Mouse (Mus musculus) lung, embryonic 16.5 days (tissue): ENCODE data around the gene Bcas3. TPM values are rescaled to one million over a fixed set of nuclear protein-coding genes. Genes with fewer than 3 reads are reported as not detected.

Experiments
- ATAC-seq: fragments of 200-750 bp; cut with Nextera tagmentation; 2 replicates; pipeline ENCODE4 v1.8.0; 2017; ENCODE audit warnings: low read depth, mild to moderate bottlenecking, moderate library complexity
- H3K27ac ChIP-seq: fragments of 300-500 bp; sonication (generic); 2 replicates; pipeline ENCODE4 v1.5.1; 2014; ENCODE audit warnings: mild to moderate bottlenecking, control low read depth, low read length
- H3K27me3 ChIP-seq: fragments of 300-500 bp; sonication (generic); 2 replicates; pipeline ENCODE4 v1.6.1; 2014; ENCODE audit warnings: low read depth, low read length, mixed read lengths; ENCODE audit not compliant: control insufficient read depth, insufficient read depth
- H3K36me3 ChIP-seq: fragments of 300-500 bp; sonication (generic); 2 replicates; pipeline ENCODE4 v1.6.1; 2014; ENCODE audit warnings: low read length; ENCODE audit not compliant: control insufficient read depth, insufficient read depth
- H3K4me1 ChIP-seq: fragments of 300-500 bp; sonication (generic); replicated peaks from 2 replicates; pipeline ENCODE4 v1.6.1; 2014; ENCODE audit warnings: low read length, mixed read lengths; ENCODE audit not compliant: control insufficient read depth, insufficient read depth
- H3K4me2 ChIP-seq: fragments of 300-500 bp; sonication (generic); 2 replicates; pipeline ENCODE4 v1.6.1; 2014; ENCODE audit warnings: low read depth, low read length, control low read depth
- H3K4me3 ChIP-seq: fragments of 300-500 bp; sonication (generic); 2 replicates; pipeline ENCODE4 v1.5.1; 2014; ENCODE audit warnings: mild to moderate bottlenecking, low read length, control low read depth
- H3K9ac ChIP-seq: fragments of 300-500 bp; sonication (generic); 2 replicates; pipeline ENCODE4 v1.6.1; 2014; ENCODE audit warnings: low read length, control low read depth
- H3K9me3 ChIP-seq: fragments of 300-500 bp; sonication (generic); 2 replicates; pipeline ENCODE4 v1.6.1; 2016; ENCODE audit warnings: low read length; ENCODE audit not compliant: control insufficient read depth
- WGBS: fragments of 180-500 bp; shearing (Covaris S2); extraction: QIAGEN DNeasy Blood & Tissue Kit; methylation state at CpG from one replicate; pipeline ENCODE4 v1.1.7; 2014; 5-methylcytosine and 5-hydroxymethylcytosine counted together
- polyA plus RNA-seq: library from polyadenylated mRNA; unstranded; fragments of >200 nt; fragmentation: Nextera tagmentation; extraction: Ambion mirVana; gene quantifications from 2 replicates; pipeline ENCODE4 v1.2.1, GENCODE M21; 2015

Gene Bcas3
- polyA plus RNA-seq, 1 experiment from 2014 or later, result 38.4 TPM

DNA sequence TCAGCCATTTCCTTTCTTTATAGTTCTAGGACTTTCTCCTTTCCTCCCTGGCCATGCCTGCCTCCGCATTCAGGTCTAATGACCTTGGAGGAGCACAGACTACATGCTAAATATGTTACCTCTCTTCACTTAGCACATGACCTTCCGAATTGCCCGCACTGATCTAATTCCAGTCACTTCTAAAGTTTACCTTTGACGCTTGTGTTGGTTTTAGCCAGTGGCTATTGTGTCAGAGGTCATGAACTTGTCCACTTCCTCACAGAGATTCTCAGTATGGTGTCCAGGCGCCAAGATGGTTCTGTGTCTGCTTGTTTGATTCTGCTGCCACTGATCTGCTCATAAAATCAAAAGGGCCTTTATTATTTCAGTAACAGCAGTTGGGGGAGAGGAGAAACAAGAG is 338.3 kb downstream of the Bcas3 start:
- ATAC-seq, result no peak
- no peak overlapping the region for H3K4me3 ChIP-seq
- H3K9me3 ChIP-seq, result no peaks in the 10 kb centered on the region
- H3K27ac ChIP-seq, result no peak overlapping the region
- WGBS, result 49% methylated on average over 5 of the region's 5 CpGs
- no peak overlapping the region for H3K9ac ChIP-seq
- no peaks in the 10 kb centered on the region for H3K27me3 ChIP-seq
- peaks cover 26% of the 10 kb centered on the region for H3K4me1 ChIP-seq
- H3K4me2 ChIP-seq, result no peak overlapping the region
- H3K36me3 ChIP-seq, result no peaks in the 10 kb centered on the region

DNA sequence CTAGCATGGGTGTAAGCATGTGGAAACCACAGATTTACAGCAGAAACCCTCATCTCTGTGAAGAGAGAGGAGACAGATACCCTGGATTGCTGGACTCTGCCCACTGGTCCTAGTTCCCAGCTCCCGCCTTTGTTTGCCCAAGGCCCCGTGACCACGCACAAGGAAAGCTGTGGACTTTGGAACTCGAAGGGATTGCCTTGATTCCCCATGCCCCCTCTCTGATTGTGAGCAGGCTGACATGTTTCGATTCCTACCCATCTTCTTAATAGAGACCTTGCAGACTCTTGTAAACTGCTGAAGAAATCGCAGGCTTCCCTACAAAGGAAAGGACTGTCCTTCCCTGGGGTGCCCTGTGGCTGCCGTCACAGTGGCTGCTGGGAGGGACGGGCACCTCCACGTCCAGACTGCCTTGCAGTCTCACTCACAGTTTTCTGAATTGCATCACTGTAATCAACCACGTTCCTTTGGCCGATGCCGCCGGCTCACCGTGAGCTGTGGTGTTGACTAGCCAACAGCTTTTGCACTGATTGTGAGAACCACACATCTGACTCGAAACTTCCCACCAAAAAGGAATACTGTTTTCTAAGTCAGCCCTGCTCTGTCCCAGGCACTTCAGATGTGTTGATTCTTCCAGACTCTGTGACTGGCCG is 342.8 kb downstream of the Bcas3 start:
- Histone ChIP-seq H3K36me3 (no peaks in the 10 kb centered on the region), H3K27ac (peak overlapping the region; percentile 84), H3K9me3 (no peaks in the 10 kb centered on the region), H3K9ac (peak overlapping the region; percentile 16; the same call in 1 of the 2 replicates), H3K4me3 (no peak overlapping the region), H3K27me3 (no peaks in the 10 kb centered on the region), H3K4me1 (peaks cover 43% of the 10 kb centered on the region), H3K4me2 (peak overlapping the region; percentile 18; the same call in 1 of the 2 replicates)
- ATAC-seq, result 0 out of 2 replicates have a peak, but pooled peaks have one; percentile 8
- WGBS, result 34% methylated on average over 16 of the region's 16 CpGs

DNA sequence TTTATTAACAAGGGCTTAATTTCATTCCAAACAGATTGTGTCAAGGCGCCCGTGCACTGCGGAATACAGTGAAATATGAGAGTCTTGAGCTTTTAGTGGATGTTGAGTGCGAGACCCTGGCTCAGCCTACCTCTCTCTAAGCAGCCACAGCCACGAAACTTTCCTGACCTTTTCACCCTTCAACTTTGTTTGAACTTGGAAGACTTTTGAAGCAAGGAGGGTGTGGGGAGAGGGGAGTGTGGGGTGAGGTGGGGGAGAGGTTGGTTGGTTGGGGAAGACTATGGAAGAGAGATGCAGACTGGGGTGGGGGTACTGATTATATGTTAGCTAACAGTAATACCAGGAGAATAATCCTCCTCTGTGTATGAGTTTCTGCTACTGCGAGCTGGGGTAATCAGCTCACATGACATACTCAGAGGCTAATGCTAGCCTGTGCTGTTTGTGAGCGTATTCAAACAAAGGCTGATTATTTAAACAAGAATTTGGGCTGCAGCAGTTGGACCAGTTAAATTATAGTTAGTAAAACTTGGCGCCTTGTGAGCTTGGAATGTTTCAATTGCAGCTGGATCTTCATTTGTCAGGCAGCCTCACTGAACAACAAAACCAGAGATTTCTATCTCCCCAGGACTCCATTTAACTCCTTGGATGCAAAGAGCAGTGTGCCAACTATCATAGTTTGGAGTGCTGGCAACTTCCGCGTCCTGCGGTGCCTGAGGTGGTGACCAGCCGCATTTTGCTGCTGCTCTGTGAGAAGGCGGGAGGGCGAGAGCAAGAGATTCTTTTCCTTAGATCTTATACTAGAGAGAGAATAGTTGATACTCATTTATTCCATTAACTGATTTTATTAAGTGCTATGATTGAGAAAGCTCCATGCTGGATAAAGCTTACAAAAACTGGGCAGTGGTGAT is 343.8 kb downstream of the Bcas3 start:
- H3K4me2 ChIP-seq, result no peak overlapping the region
- peak overlapping the region; percentile 84 for H3K27ac ChIP-seq
- H3K36me3 ChIP-seq, result no peaks in the 10 kb centered on the region
- H3K27me3 ChIP-seq, result no peaks in the 10 kb centered on the region
- H3K4me1 ChIP-seq, result peaks cover 41% of the 10 kb centered on the region
- 26% methylated on average over 14 of the region's 14 CpGs for WGBS
- ATAC-seq, result peak; percentile 68
- no peak overlapping the region for H3K4me3 ChIP-seq
- no peaks in the 10 kb centered on the region for H3K9me3 ChIP-seq
- H3K9ac ChIP-seq, result peak overlapping the region; percentile 25; the same call in 1 of the 2 replicates

DNA sequence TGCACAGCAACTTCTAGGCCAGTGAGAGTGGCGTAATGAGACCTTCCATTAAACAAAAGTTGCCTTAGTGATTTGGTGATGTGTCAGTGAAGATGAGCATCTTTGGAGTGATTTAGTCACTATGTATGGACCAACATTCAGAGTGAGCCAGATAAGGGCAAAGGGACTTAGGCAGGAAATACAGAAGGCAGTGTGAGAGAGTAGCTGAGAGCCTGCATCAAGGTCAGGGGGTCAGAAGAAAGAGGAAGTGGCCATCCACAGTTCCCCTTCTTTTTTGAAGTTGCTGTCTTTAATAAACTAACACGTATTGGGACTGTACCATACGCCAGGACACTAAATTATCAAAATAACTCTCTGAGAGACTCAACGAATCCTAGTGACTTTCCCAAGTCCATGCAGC is 344.5 kb downstream of the Bcas3 start:
- peak; percentile 44 for ATAC-seq
- Histone ChIP-seq H3K4me1 (peaks cover 41% of the 10 kb centered on the region), H3K27ac (peak overlapping the region; percentile 84), H3K4me2 (no peak overlapping the region), H3K4me3 (no peak overlapping the region), H3K27me3 (no peaks in the 10 kb centered on the region), H3K9ac (no peak overlapping the region), H3K9me3 (no peaks in the 10 kb centered on the region), H3K36me3 (no peaks in the 10 kb centered on the region)
- 61% methylated on average over 4 of the region's 4 CpGs for WGBS

DNA sequence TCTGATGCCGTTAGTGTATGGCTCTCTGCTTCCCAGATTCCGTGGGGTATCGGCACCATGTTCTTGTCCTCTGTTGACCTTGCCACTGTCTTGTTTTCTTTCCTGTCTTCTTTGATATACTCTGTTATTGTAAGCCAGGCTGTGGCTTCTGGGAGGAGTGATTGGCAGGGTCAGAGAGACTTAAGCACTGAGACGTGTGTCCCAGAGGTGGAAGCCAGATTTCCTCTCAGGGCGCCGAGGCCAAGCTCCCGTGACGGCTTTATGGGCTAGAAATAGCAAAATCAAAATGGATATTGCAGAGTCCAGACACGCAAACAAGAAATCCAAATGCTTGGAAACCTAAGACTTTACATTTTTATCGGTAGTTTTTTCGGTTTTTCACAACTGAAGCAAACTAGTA is 345.3 kb downstream of the Bcas3 start:
- peaks cover 34% of the 10 kb centered on the region for H3K4me1 ChIP-seq
- whole genome bisulfite sequencing, result 70% methylated on average over 11 of the region's 11 CpGs
- no peaks in the 10 kb centered on the region for H3K9me3 ChIP-seq
- no peaks in the 10 kb centered on the region for H3K36me3 ChIP-seq
- no peak overlapping the region for H3K4me3 ChIP-seq
- H3K9ac ChIP-seq, result no peak overlapping the region
- no peak for ATAC-seq
- peak overlapping the region; percentile 68 for H3K27ac ChIP-seq
- H3K4me2 ChIP-seq, result no peak overlapping the region
- H3K27me3 ChIP-seq, result no peaks in the 10 kb centered on the region

DNA sequence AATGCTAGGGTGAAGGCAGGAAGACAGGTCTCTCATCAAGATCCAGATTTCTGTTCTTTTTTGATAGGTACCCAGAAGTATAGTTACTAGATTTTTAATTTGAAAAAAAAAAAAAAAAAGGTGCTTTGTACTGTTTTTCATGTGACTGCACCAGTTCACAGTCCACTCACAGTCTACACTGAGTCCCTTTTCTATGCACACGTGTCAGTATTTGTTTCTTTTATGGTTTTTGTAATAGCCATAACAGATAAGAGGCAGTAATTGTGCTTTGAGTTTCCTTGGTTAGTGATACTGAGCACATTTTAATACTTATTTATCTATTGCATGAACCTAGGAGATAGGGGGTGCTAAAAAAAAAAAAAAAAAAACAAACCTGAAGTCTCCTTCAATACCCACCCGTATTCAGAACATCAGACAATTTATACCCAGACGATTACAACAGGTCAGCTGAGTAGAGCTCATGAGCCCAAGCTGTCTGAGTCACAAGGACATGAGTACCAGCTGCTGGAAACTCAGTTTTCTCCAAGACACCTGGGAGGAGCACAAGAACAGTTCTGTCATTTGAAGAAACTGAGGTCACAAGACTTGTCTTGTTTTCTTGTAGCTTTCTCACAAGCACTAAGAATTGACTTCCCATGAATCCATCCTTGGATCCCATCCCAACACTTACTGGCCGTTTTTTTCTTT is 351.2 kb downstream of the Bcas3 start:
- Histone ChIP-seq H3K9ac (no peak overlapping the region), H3K27ac (no peak overlapping the region), H3K4me3 (no peak overlapping the region), H3K4me2 (no peak overlapping the region), H3K27me3 (no peaks in the 10 kb centered on the region), H3K4me1 (peaks cover under 1% of the 10 kb centered on the region), H3K36me3 (peaks cover 4% of the 10 kb centered on the region), H3K9me3 (no peaks in the 10 kb centered on the region)
- 63% methylated on average over 4 of the region's 4 CpGs for WGBS
- ATAC-seq, result no peak

DNA sequence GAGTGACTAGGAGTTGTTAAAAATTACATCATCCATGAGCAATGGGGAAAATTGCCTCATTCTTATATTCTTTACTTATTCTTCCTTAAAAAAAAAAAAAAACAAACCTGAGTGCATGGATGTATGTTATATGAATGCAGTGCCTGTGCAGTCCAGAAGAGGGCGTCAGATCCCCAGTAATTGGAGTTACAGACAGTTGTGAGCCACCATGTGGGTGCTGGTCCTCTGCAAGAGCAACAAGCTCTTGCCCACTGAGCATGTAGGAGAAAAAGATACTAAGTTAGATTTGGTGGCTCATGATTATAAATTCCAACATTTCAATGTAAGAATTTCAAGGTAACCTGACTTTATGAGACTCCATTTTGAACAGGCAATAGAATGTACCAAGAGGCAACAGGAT is 353.7 kb downstream of the Bcas3 start:
- Histone ChIP-seq H3K4me2 (no peak overlapping the region), H3K4me3 (no peak overlapping the region), H3K27ac (no peak overlapping the region), H3K36me3 (peaks cover 4% of the 10 kb centered on the region), H3K9me3 (no peaks in the 10 kb centered on the region), H3K9ac (no peak overlapping the region), H3K27me3 (no peaks in the 10 kb centered on the region), H3K4me1 (peaks cover 8% of the 10 kb centered on the region)
- 41% methylated on average over 1 of the region's 1 CpGs for WGBS
- no peak for ATAC-seq

DNA sequence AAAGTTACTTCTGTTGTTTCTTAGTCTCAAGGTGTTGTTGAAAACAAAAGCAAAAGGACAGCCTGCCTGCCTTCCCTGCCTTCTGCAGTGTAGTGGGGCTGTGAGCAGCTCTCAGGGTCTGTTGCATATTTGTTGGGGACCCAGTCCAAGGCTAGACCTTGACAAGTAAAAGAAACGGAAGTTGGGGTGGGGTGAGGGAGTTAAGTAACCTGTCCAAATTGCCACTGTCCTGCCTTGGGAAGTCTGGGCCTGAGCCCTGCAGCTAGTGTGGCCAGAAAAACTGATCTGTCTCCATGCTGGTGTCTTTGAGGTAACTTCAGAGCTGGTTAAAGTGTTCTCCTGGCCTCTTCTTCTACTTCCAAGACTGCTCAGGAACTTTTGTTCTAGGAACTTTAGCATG is 354.5 kb downstream of the Bcas3 start:
- Histone ChIP-seq H3K9me3 (no peaks in the 10 kb centered on the region), H3K4me2 (no peak overlapping the region), H3K4me1 (peaks cover 8% of the 10 kb centered on the region), H3K27ac (no peak overlapping the region), H3K9ac (no peak overlapping the region), H3K4me3 (no peak overlapping the region), H3K27me3 (no peaks in the 10 kb centered on the region), H3K36me3 (peaks cover 4% of the 10 kb centered on the region)
- 80% methylated on average over 1 of the region's 1 CpGs for WGBS
- no peak for ATAC-seq

DNA sequence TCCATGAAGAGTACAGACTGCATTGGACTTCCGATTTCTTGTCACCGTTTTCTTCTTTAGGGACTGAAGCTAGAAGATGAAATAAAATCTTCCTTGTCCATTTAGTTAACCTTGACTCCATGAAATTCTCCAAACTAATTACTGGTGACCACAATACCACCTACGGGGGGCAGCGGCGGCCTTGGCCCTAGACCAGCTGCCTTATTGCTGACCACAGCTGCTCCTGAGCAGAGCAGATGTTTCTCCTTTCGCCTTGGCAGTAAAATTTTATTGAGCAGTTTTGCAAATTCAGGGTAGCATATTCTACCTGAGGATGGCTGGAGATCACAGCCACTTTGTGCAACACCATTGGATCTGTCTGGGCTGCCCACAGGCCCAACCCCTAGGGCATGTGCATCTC is 356.2 kb downstream of the Bcas3 start:
- Histone ChIP-seq H3K4me3 (no peak overlapping the region), H3K4me2 (no peak overlapping the region), H3K9ac (no peak overlapping the region), H3K36me3 (peaks cover 4% of the 10 kb centered on the region), H3K9me3 (no peaks in the 10 kb centered on the region), H3K27ac (peak overlapping the region; percentile 39), H3K27me3 (no peaks in the 10 kb centered on the region), H3K4me1 (peaks cover 19% of the 10 kb centered on the region)
- ATAC-seq, result no peak
- 85% methylated on average over 6 of the region's 6 CpGs for WGBS
